Mouse (Mus musculus) liver, adult 2 months (tissue): Measurements from ENCODE around the gene Gorasp1.

ENCODE experiments used
- CTCF ChIP-seq: fragments of 200-500 bp; IDR thresholded peaks from 2 replicates; pipeline ENCODE4 v1.5.1; 2011; ENCODE audit warnings: low read depth, low read length, control low read depth
- POLR2A ChIP-seq: fragments of 200-500 bp; IDR thresholded peaks from 2 replicates; pipeline ENCODE4 v1.6.1; 2011; ENCODE audit warnings: low read length, control low read depth; ENCODE audit not compliant: insufficient read depth; ENCODE audit errors: extremely low read depth

DNA sequence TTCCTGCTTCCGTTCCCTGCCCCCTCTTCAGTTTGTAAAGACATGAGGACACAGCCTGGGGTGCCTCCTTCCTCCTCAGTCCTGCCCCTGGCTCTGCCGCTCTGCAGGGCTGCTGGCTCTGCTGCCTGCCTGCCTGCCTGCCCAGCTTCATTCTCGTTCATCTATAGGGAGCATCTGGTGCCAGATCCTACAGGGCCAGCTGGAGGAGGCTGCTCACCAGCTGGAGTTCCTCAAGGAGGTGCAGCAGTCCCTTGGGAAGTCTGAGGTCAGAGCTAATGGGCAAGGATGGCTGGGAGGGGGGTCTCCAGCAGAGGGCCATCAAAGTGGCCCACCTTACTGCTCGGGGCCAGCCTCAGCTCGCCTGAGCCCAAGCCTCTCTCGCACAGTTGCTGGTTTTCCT, 13.1 kb upstream of the Gorasp1 start:
- no peak for TF ChIP-seq CTCF
- TF ChIP-seq POLR2A, result no peak
